Mouse (Mus musculus) ES-E14 (cell line): ENCODE results near the gene Cps1.

ENCODE experiments used
- CHD2 ChIP-seq: IDR thresholded peaks from 2 replicates; pipeline ENCODE4 v1.6.1; 2014; ENCODE audit warnings: mild to moderate bottlenecking, low read depth, low read length, inconsistent platforms
- HCFC1 ChIP-seq: IDR thresholded peaks from 2 replicates; pipeline ENCODE4 v1.6.1; 2012; ENCODE audit warnings: low read length, inconsistent platforms, borderline replicate concordance; ENCODE audit not compliant: insufficient read depth
- MAFK ChIP-seq: IDR thresholded peaks from 2 replicates; pipeline ENCODE4 v1.6.1; 2014; ENCODE audit warnings: mild to moderate bottlenecking, low read depth, low read length, inconsistent platforms; ENCODE audit not compliant: insufficient read depth
- ZC3H11A ChIP-seq: IDR thresholded peaks from 2 replicates; pipeline ENCODE4 v1.6.1; 2012; ENCODE audit warnings: low read depth, mild to moderate bottlenecking, inconsistent platforms, low read length, borderline replicate concordance
- ZNF384 ChIP-seq: IDR thresholded peaks from 2 replicates; pipeline ENCODE4 v1.6.1; 2012; ENCODE audit warnings: low read depth, low read length, inconsistent platforms

- TF ChIP-seq ZNF384 (no peak), ZC3H11A (no peak), MAFK (no peak), HCFC1 (no peak), CHD2 (no peak)
These were observed 116.1 kb downstream of the Cps1 start for GRCm38 (mm10) chr1:67238941-67239340.
